Mouse (Mus musculus) heart, postnatal 0 days (tissue): ENCODE measurements around the gene Cacna1e. TPM values are rescaled to one million over a fixed set of nuclear protein-coding genes. Genes with fewer than 3 reads are reported as not detected.

ENCODE experiments used
- ATAC-seq: fragments of 200-750 bp; cut with Nextera tagmentation; 2 replicates; pipeline ENCODE4 v1.8.0; 2017; ENCODE audit warnings: low read depth, moderate number of reproducible peaks, moderate library complexity; ENCODE audit not compliant: insufficient read depth
- DNase-seq: peaks from one replicate; pipeline ENCODE4 v3.0.0-alpha.2; 2016; ENCODE audit warnings: low spot score
- H3K27ac ChIP-seq: fragments of 300-500 bp; sonication (generic); 2 replicates; pipeline ENCODE4 v1.5.1; 2014; ENCODE audit warnings: low read depth, mild to moderate bottlenecking
- H3K27me3 ChIP-seq: fragments of 300-500 bp; sonication (generic); 2 replicates; pipeline ENCODE4 v1.6.1; 2014; ENCODE audit warnings: low read length, mixed read lengths; ENCODE audit not compliant: control insufficient read depth, insufficient read depth
- H3K36me3 ChIP-seq: fragments of 300-500 bp; sonication (generic); replicated peaks from 2 replicates; pipeline ENCODE4 v1.6.1; 2014; ENCODE audit warnings: low read length, mixed read lengths; ENCODE audit not compliant: control insufficient read depth, insufficient read depth
- H3K4me1 ChIP-seq: fragments of 300-500 bp; sonication (generic); 2 replicates; pipeline ENCODE4 v1.6.1; 2014; ENCODE audit warnings: antibody characterized with exemption; ENCODE audit not compliant: control insufficient read depth, insufficient read depth
- H3K4me2 ChIP-seq: fragments of 300-500 bp; sonication (generic); 2 replicates; pipeline ENCODE4 v1.6.1; 2014; ENCODE audit warnings: low read depth, mild to moderate bottlenecking, low read length, moderate library complexity
- H3K4me3 ChIP-seq: fragments of 300-500 bp; sonication (generic); 2 replicates; pipeline ENCODE4 v1.5.1; 2014; ENCODE audit warnings: low read depth, low read length
- H3K9ac ChIP-seq: fragments of 300-500 bp; sonication (generic); replicated peaks from 2 replicates; pipeline ENCODE4 v1.6.1; 2014; ENCODE audit warnings: low read depth, low read length, mixed read lengths
- H3K9me3 ChIP-seq: fragments of 300-500 bp; sonication (generic); replicated peaks from 2 replicates; pipeline ENCODE4 v1.6.1; 2016; ENCODE audit warnings: low read length; ENCODE audit not compliant: control insufficient read depth
- CTCF ChIP-seq: IDR thresholded peaks from 2 replicates; pipeline ENCODE4 v1.5.1; 2016; ENCODE audit warnings: antibody characterized with exemption, control low read depth, low read depth
- EP300 ChIP-seq: IDR thresholded peaks from 2 replicates; pipeline ENCODE4 v1.6.1; 2016; ENCODE audit warnings: antibody characterized with exemption, low read depth
- WGBS: fragments of 180-500 bp; shearing (Covaris S2); extraction: QIAGEN DNeasy Blood & Tissue Kit; methylation state at CpG from one replicate; pipeline ENCODE4 v1.1.7; 2014; 5-methylcytosine and 5-hydroxymethylcytosine counted together
- polyA plus RNA-seq: library from polyadenylated mRNA; unstranded; fragments of >200 nt; fragmentation: Nextera tagmentation; extraction: Ambion mirVana; gene quantifications from 2 replicates; pipeline ENCODE4 v1.2.1, GENCODE M21; 2015
- total RNA-seq: library from RNA; depleted of rRNA; stranded (reverse); fragments of >200 nt; gene quantifications from 2 replicates; pipeline ENCODE4 v1.2.3, GENCODE M21; 2014; ENCODE audit warnings: low replicate concordance

The Cacna1e gene
- total and polyA plus RNA-seq, 2 experiments from 2014 or later: 0.04 to 0.08 TPM

DNA sequence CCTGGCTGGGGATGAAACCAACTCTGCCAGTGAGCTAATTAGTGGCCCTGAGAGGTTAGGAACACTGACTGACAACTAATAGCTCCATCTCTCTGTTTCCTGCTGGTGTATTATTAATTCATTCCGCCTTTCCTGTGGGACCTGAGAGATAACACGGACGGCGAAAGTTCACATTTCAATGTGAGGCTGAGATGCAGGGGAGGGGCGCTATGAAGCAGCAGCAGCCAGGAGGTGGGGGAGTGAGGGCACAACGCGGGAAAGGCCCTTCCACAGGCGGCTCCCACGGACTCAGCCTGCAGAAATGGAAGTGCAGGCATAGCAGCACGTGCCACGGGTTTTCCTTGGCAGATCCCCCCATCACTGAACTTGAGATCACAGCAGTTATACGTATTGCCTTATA, 99.4 kb downstream of the Cacna1e start:
- Histone ChIP-seq H3K4me3 (no peak overlapping the region), H3K27ac (no peak overlapping the region), H3K4me2 (0 out of 2 replicates have a peak overlapping the region, but pooled peaks have one; percentile 1), H3K9ac (no peak overlapping the region), H3K4me1 (no peaks in the 10 kb centered on the region), H3K36me3 (no peaks in the 10 kb centered on the region), H3K27me3 (peaks cover 25% of the 10 kb centered on the region), H3K9me3 (no peaks in the 10 kb centered on the region)
- DNase-seq: no peak
- 15% methylated on average over 12 of the region's 12 CpGs for WGBS
- no peak for TF ChIP-seq EP300
- no peak for TF ChIP-seq CTCF
- ATAC-seq: no peak

DNA sequence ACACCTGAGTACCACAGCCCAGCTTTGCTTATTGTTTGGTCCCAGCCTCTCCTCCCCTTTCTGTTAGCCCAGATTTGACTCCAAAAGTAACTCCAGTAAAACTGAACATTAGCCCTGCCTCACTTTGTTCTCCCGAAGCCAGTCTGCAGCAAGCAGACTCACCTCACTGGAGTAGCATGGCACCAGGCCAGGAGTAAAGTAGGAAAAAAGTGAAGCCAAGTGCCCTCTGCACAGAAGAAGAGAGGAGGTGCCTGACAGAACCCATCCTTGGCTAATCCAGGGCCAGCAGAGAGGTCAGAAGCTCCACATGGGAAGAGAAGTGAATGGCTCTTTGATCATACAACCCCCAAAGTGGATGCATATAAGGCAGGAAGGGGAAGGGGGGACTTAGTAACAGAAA, 100.8 kb downstream of the Cacna1e start:
- no peak overlapping the region for H3K4me2 ChIP-seq
- ATAC-seq (no peak), DNase-seq (no peak)
- H3K27me3 ChIP-seq: peaks cover 25% of the 10 kb centered on the region
- no peak for TF ChIP-seq EP300
- no peak for TF ChIP-seq CTCF
- H3K4me3 ChIP-seq: no peak overlapping the region
- H3K27ac ChIP-seq: no peak overlapping the region
- 55% methylated on average over 1 of the region's 1 CpGs for WGBS
- no peaks in the 10 kb centered on the region for H3K36me3 ChIP-seq
- H3K9ac ChIP-seq: no peak overlapping the region
- H3K4me1 ChIP-seq: no peaks in the 10 kb centered on the region
- H3K9me3 ChIP-seq: no peaks in the 10 kb centered on the region

- H3K9me3 ChIP-seq: no peaks in the 10 kb centered on the region
- H3K4me3 ChIP-seq: no peak overlapping the region
- TF ChIP-seq EP300 (no peak), CTCF (no peak)
- no peak for DNase-seq
- H3K27ac ChIP-seq: no peak overlapping the region
- no peaks in the 10 kb centered on the region for H3K36me3 ChIP-seq
- H3K4me1 ChIP-seq: no peaks in the 10 kb centered on the region
- H3K4me2 ChIP-seq: no peak overlapping the region
- ATAC-seq: no peak
- H3K9ac ChIP-seq: no peak overlapping the region
- WGBS: 65% methylated on average over 11 of the region's 11 CpGs
- peaks cover 18% of the 10 kb centered on the region; the same call in 1 of the 2 replicates for H3K27me3 ChIP-seq
Observed at GRCm38 (mm10) chr1:154779908-154780514, 104.3 kb downstream of the Cacna1e start.

DNA sequence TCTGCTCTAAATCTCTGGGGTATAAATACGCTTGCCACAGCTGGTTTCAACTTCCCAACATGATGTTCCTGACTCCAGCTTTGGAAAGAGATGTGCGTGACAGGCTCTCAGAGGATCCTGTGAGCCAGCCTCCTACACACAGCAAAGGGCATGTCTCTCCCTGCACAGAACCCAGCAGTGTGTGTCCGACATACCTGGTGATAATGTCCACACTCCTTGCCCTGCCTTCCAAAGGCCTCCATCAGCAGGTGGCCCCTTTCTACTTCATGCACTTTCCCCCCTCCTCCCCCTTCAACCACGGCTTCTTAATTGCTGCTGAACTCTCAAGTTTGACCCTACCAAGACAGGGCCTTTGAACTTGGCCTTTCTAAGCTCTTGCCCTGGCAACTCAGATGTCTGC, 108.0 kb downstream of the Cacna1e start:
- Histone ChIP-seq H3K27ac (no peak overlapping the region), H3K36me3 (no peaks in the 10 kb centered on the region), H3K9me3 (no peaks in the 10 kb centered on the region), H3K4me1 (no peaks in the 10 kb centered on the region), H3K27me3 (no peaks in the 10 kb centered on the region), H3K4me2 (no peak overlapping the region), H3K4me3 (no peak overlapping the region), H3K9ac (no peak overlapping the region)
- ATAC-seq: no peak
- TF ChIP-seq EP300 (no peak), CTCF (no peak)
- DNase-seq: no peak
- 63% methylated on average over 4 of the region's 4 CpGs for WGBS

GRCm38 (mm10) chr1:154774468-154774867, 109.8 kb downstream of the Cacna1e start:
- DNase-seq (no peak), ATAC-seq (no peak)
- Histone ChIP-seq H3K9ac (no peak overlapping the region), H3K36me3 (no peaks in the 10 kb centered on the region), H3K9me3 (no peaks in the 10 kb centered on the region), H3K4me2 (no peak overlapping the region), H3K4me3 (no peak overlapping the region), H3K4me1 (no peaks in the 10 kb centered on the region), H3K27ac (no peak overlapping the region), H3K27me3 (no peaks in the 10 kb centered on the region)
- WGBS: 77% methylated on average over 3 of the region's 3 CpGs
- TF ChIP-seq EP300 (no peak), CTCF (no peak)

- H3K27me3 ChIP-seq: no peaks in the 10 kb centered on the region
- H3K9ac ChIP-seq: no peak overlapping the region
- no peak for DNase-seq
- H3K27ac ChIP-seq: no peak overlapping the region
- TF ChIP-seq CTCF (no peak), EP300 (no peak)
- no peak overlapping the region for H3K4me2 ChIP-seq
- no peak for ATAC-seq
- H3K4me1 ChIP-seq: no peaks in the 10 kb centered on the region
- H3K9me3 ChIP-seq: no peaks in the 10 kb centered on the region
- no peaks in the 10 kb centered on the region for H3K36me3 ChIP-seq
- no peak overlapping the region for H3K4me3 ChIP-seq
Observed at GRCm38 (mm10) chr1:154771111-154771510, 113.2 kb downstream of the Cacna1e start.
